Mouse (Mus musculus): Measurements from ENCODE around the gene Cap2. TPM values are rescaled to one million over a fixed set of nuclear protein-coding genes. Genes with fewer than 3 reads are reported as not detected.

Gene Cap2
- polyA plus RNA-seq, 1 experiment from 2014 or later = 159 TPM

GRCm38 (mm10) chr13:46532276-46532675 is 30.6 kb downstream of the Cap2 start:
- ATAC-seq (ENCODE audit: insufficient number of reproducible peaks, insufficient read depth, low FRiP score, low read depth) = no peak
- Histone ChIP-seq H3K36me3 (ENCODE audit: control insufficient read depth, insufficient read depth, low read length) (peaks cover 45% of the 10 kb centered on the region), H3K27ac (replicated peaks in 1 of 2; ENCODE audit: control insufficient read depth in 1 of 2, insufficient read depth in 1 of 2, low read depth in 2 of 2, low read length in 2 of 2) (no peak overlapping the region), H3K4me3 (ENCODE audit: control insufficient read depth in 1 of 2, insufficient read depth in 1 of 2, low read depth in 1 of 2, low read length in 2 of 2) (no peak overlapping the region), H3K4me1 (ENCODE audit: control insufficient read depth in 2 of 2, insufficient read depth in 2 of 2, low read length in 2 of 2) (peaks cover 15 to 27% of the 10 kb centered on the region in 2 experiments), H3K9ac (ENCODE audit: low read length) (no peak overlapping the region), H3K9me3 (ENCODE audit: control insufficient read depth, low read length) (no peaks in the 10 kb centered on the region), H3K4me2 (ENCODE audit: low read length) (no peak overlapping the region), H3K27me3 (ENCODE audit: control insufficient read depth, insufficient read depth, low read length) (no peaks in the 10 kb centered on the region)
- WGBS = 84% methylated on average over 7 of the region's 7 CpGs

- Histone ChIP-seq H3K4me3 (ENCODE audit: control insufficient read depth in 1 of 2, insufficient read depth in 1 of 2, low read depth in 1 of 2, low read length in 2 of 2) (no peak overlapping the region), H3K4me2 (ENCODE audit: low read length) (no peak overlapping the region), H3K9me3 (ENCODE audit: control insufficient read depth, low read length) (no peaks in the 10 kb centered on the region), H3K27ac (replicated peaks in 1 of 2; ENCODE audit: control insufficient read depth in 1 of 2, insufficient read depth in 1 of 2, low read depth in 2 of 2, low read length in 2 of 2) (peak overlapping the region in 1 of 2 experiments; percentile 25; a peak in 1 of 4 replicates), H3K27me3 (ENCODE audit: control insufficient read depth, insufficient read depth, low read length) (no peaks in the 10 kb centered on the region), H3K9ac (ENCODE audit: low read length) (no peak overlapping the region; the same call in 1 of the 2 replicates), H3K36me3 (ENCODE audit: control insufficient read depth, insufficient read depth, low read length) (peaks cover 39% of the 10 kb centered on the region), H3K4me1 (ENCODE audit: control insufficient read depth in 2 of 2, insufficient read depth in 2 of 2, low read length in 2 of 2) (peaks cover 16 to 27% of the 10 kb centered on the region in 2 experiments)
- ATAC-seq (ENCODE audit: insufficient number of reproducible peaks, insufficient read depth, low FRiP score, low read depth) = no peak
- 67% methylated on average over 10 of the region's 10 CpGs for WGBS
Measured at GRCm38 (mm10) chr13:46533342-46534129, 31.9 kb downstream of the Cap2 start.

- no peak overlapping the region for H3K4me2 ChIP-seq (ENCODE audit: low read length)
- no peaks in the 10 kb centered on the region for H3K27me3 ChIP-seq (ENCODE audit: control insufficient read depth, insufficient read depth, low read length)
- H3K36me3 ChIP-seq (ENCODE audit: control insufficient read depth, insufficient read depth, low read length) = peaks cover 39% of the 10 kb centered on the region
- peak overlapping the region in 1 of 2 experiments; percentile 25; a peak in 1 of 4 replicates for H3K27ac ChIP-seq (replicated peaks in 1 of 2; ENCODE audit: control insufficient read depth in 1 of 2, insufficient read depth in 1 of 2, low read depth in 2 of 2, low read length in 2 of 2)
- peaks cover 17 to 23% of the 10 kb centered on the region in 2 experiments for H3K4me1 ChIP-seq (ENCODE audit: control insufficient read depth in 2 of 2, insufficient read depth in 2 of 2, low read length in 2 of 2)
- WGBS = 46% methylated on average over 11 of the region's 11 CpGs
- H3K9ac ChIP-seq (ENCODE audit: low read length) = peak overlapping the region; percentile 1; the same call in 1 of the 2 replicates
- no peak overlapping the region for H3K4me3 ChIP-seq (ENCODE audit: control insufficient read depth in 1 of 2, insufficient read depth in 1 of 2, low read depth in 1 of 2, low read length in 2 of 2)
- H3K9me3 ChIP-seq (ENCODE audit: control insufficient read depth, low read length) = no peaks in the 10 kb centered on the region
- no peak for ATAC-seq (ENCODE audit: insufficient number of reproducible peaks, insufficient read depth, low FRiP score, low read depth)
Measured at GRCm38 (mm10) chr13:46534171-46534968, 32.7 kb downstream of the Cap2 start.

- H3K27me3 ChIP-seq (ENCODE audit: control insufficient read depth, insufficient read depth, low read length) = no peaks in the 10 kb centered on the region
- no peak for ATAC-seq (ENCODE audit: insufficient number of reproducible peaks, insufficient read depth, low FRiP score, low read depth)
- H3K4me2 ChIP-seq (ENCODE audit: low read length) = no peak overlapping the region
- H3K9me3 ChIP-seq (ENCODE audit: control insufficient read depth, low read length) = no peaks in the 10 kb centered on the region
- no peak overlapping the region for H3K27ac ChIP-seq (replicated peaks in 1 of 2; ENCODE audit: control insufficient read depth in 1 of 2, insufficient read depth in 1 of 2, low read depth in 2 of 2, low read length in 2 of 2)
- H3K36me3 ChIP-seq (ENCODE audit: control insufficient read depth, insufficient read depth, low read length) = peaks cover 47% of the 10 kb centered on the region
- no peak overlapping the region for H3K4me3 ChIP-seq (ENCODE audit: control insufficient read depth in 1 of 2, insufficient read depth in 1 of 2, low read depth in 1 of 2, low read length in 2 of 2)
- no peak overlapping the region for H3K9ac ChIP-seq (ENCODE audit: low read length)
- H3K4me1 ChIP-seq (ENCODE audit: control insufficient read depth in 2 of 2, insufficient read depth in 2 of 2, low read length in 2 of 2) = peaks cover 11 to 17% of the 10 kb centered on the region in 2 experiments
- 58% methylated on average over 5 of the region's 5 CpGs for WGBS
Measured at GRCm38 (mm10) chr13:46534969-46535785, 33.5 kb downstream of the Cap2 start.

GRCm38 (mm10) chr13:46539284-46539683 is 37.6 kb downstream of the Cap2 start:
- no peak overlapping the region for H3K4me3 ChIP-seq (ENCODE audit: control insufficient read depth in 1 of 2, insufficient read depth in 1 of 2, low read depth in 1 of 2, low read length in 2 of 2)
- H3K36me3 ChIP-seq (ENCODE audit: control insufficient read depth, insufficient read depth, low read length) = peaks cover 22% of the 10 kb centered on the region
- no peak for ATAC-seq (ENCODE audit: insufficient number of reproducible peaks, insufficient read depth, low FRiP score, low read depth)
- no peak overlapping the region for H3K9ac ChIP-seq (ENCODE audit: low read length)
- H3K4me1 ChIP-seq (ENCODE audit: control insufficient read depth in 2 of 2, insufficient read depth in 2 of 2, low read length in 2 of 2) = peaks cover 4 to 13% of the 10 kb centered on the region in 2 experiments; a peak in 3 of 4 replicates
- H3K27me3 ChIP-seq (ENCODE audit: control insufficient read depth, insufficient read depth, low read length) = no peaks in the 10 kb centered on the region
- no peak overlapping the region for H3K4me2 ChIP-seq (ENCODE audit: low read length)
- WGBS = 92% methylated on average over 7 of the region's 7 CpGs
- H3K9me3 ChIP-seq (ENCODE audit: control insufficient read depth, low read length) = no peaks in the 10 kb centered on the region
- no peak overlapping the region for H3K27ac ChIP-seq (replicated peaks in 1 of 2; ENCODE audit: control insufficient read depth in 1 of 2, insufficient read depth in 1 of 2, low read depth in 2 of 2, low read length in 2 of 2)

- Histone ChIP-seq H3K27me3 (ENCODE audit: control insufficient read depth, insufficient read depth, low read length) (no peaks in the 10 kb centered on the region), H3K36me3 (ENCODE audit: control insufficient read depth, insufficient read depth, low read length) (peaks cover 25% of the 10 kb centered on the region), H3K9ac (ENCODE audit: low read length) (no peak overlapping the region), H3K4me1 (ENCODE audit: control insufficient read depth in 2 of 2, insufficient read depth in 2 of 2, low read length in 2 of 2) (peaks cover 3 to 9% of the 10 kb centered on the region in 2 experiments; a peak in 3 of 4 replicates), H3K4me3 (ENCODE audit: control insufficient read depth in 1 of 2, insufficient read depth in 1 of 2, low read depth in 1 of 2, low read length in 2 of 2) (no peak overlapping the region), H3K4me2 (ENCODE audit: low read length) (no peak overlapping the region), H3K9me3 (ENCODE audit: control insufficient read depth, low read length) (no peaks in the 10 kb centered on the region), H3K27ac (replicated peaks in 1 of 2; ENCODE audit: control insufficient read depth in 1 of 2, insufficient read depth in 1 of 2, low read depth in 2 of 2, low read length in 2 of 2) (no peak overlapping the region)
- WGBS = 86% methylated on average over 5 of the region's 5 CpGs
- no peak for ATAC-seq (ENCODE audit: insufficient number of reproducible peaks, insufficient read depth, low FRiP score, low read depth)
Measured at GRCm38 (mm10) chr13:46540943-46541342, 39.3 kb downstream of the Cap2 start.

GRCm38 (mm10) chr13:46542782-46543181 is 41.1 kb downstream of the Cap2 start:
- no peak overlapping the region for H3K9ac ChIP-seq (ENCODE audit: low read length)
- no peak for ATAC-seq (ENCODE audit: insufficient number of reproducible peaks, insufficient read depth, low FRiP score, low read depth)
- H3K27ac ChIP-seq (replicated peaks in 1 of 2; ENCODE audit: control insufficient read depth in 1 of 2, insufficient read depth in 1 of 2, low read depth in 2 of 2, low read length in 2 of 2) = no peak overlapping the region
- no peaks in the 10 kb centered on the region for H3K9me3 ChIP-seq (ENCODE audit: control insufficient read depth, low read length)
- H3K4me2 ChIP-seq (ENCODE audit: low read length) = no peak overlapping the region
- WGBS = 80% methylated on average over 7 of the region's 7 CpGs
- no peaks in the 10 kb centered on the region for H3K27me3 ChIP-seq (ENCODE audit: control insufficient read depth, insufficient read depth, low read length)
- H3K4me1 ChIP-seq (ENCODE audit: control insufficient read depth in 2 of 2, insufficient read depth in 2 of 2, low read length in 2 of 2) = peaks cover 3 to 19% of the 10 kb centered on the region in 2 experiments; a peak in 3 of 4 replicates
- H3K4me3 ChIP-seq (ENCODE audit: control insufficient read depth in 1 of 2, insufficient read depth in 1 of 2, low read depth in 1 of 2, low read length in 2 of 2) = no peak overlapping the region
- H3K36me3 ChIP-seq (ENCODE audit: control insufficient read depth, insufficient read depth, low read length) = peaks cover 25% of the 10 kb centered on the region

Measured in heart, embryonic 14.5 days (tissue).